Mouse (Mus musculus): ENCODE measurements around the gene Rbpms2. TPM values are rescaled to one million over a fixed set of nuclear protein-coding genes. Genes with fewer than 3 reads are reported as not detected.

Rbpms2 gene
- total and polyA plus RNA-seq, 3 experiments, result 29.4 to 102 (median 32.5) TPM

DNA sequence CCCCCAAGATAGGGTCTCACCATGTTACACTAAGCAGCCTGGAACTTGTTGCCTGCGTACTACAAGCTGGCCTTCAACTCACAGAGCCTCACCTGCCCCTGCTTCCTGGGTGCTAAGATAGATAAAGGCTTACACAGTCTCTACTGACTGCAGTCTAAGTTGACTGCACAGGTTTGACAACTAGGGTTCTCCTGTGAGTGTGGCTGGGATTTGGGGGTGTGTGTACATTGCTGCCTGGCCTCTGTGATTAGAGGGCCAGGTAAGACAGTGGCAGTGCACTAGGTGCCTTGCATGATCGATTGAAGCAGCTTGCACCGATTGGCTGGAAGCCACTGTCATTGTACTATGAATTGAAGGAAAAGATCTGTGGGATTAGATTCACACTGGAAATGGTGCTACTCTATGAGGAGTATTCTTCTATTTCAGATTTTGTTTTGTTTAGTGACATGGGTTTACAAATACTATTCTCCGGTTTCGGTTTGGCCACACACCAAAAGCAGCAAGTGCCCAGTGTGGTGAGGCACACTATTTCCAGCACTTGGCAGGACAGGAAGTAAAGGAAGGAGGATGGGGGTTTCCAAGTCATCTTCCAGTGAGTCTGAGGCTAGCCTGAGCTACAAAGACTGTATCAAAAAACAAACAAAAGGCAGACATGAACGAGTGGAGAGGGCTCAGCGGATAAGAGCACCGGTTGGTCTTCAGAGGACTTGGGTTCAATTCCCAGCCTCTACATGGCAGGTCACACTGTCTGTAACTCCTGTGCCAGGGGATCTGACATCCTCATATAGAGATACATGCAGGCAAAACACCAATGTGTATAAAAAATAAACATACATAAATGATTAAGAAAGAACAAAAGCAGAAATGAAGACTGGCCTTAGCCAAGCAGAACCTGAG, 46.3 kb downstream of the Rbpms2 start:
- Histone ChIP-seq H3K9ac (ENCODE audit: low read depth, low read length) (0 out of 2 replicates have a peak overlapping the region, but pooled peaks have one; percentile 13), H3K27ac (peak overlapping the region; percentile 84), H3K4me1 (ENCODE audit: control insufficient read depth, insufficient read depth, low read length) (peaks cover 25% of the 10 kb centered on the region), H3K27me3 (ENCODE audit: control insufficient read depth, insufficient read depth, low read length) (no peaks in the 10 kb centered on the region), H3K36me3 (ENCODE audit: control insufficient read depth, insufficient read depth, low read length) (peaks cover 23% of the 10 kb centered on the region), H3K79me2 (replicated peaks; ENCODE audit: control insufficient read depth, insufficient read depth, low read length) (peaks cover 3% of the 10 kb centered on the region; the same call in 1 of the 2 replicates), H3K4me3 (peak overlapping the region; percentile 69)
- 38% methylated on average over 8 of the region's 8 CpGs for WGBS
- TF ChIP-seq EP300 (IDR thresholded peaks at IDR 0.05; ENCODE audit: insufficient read depth, low read depth, low read length) (no peak), POLR2A (IDR thresholded peaks at IDR 0.05; ENCODE audit: insufficient read depth, low read depth, low read length) (no peak), CTCF (IDR thresholded peaks at IDR 0.05) (no peak)
- DNase-seq, result peak in 1 of 2 experiments; percentile 14
- intact Hi-C loops (cut with DNase I), result loop anchor here (2.0 to 10.0 kb wide), 2 partner anchors 47 to 329 kb away; partner anchors contain the start of gene Rbpms2

DNA sequence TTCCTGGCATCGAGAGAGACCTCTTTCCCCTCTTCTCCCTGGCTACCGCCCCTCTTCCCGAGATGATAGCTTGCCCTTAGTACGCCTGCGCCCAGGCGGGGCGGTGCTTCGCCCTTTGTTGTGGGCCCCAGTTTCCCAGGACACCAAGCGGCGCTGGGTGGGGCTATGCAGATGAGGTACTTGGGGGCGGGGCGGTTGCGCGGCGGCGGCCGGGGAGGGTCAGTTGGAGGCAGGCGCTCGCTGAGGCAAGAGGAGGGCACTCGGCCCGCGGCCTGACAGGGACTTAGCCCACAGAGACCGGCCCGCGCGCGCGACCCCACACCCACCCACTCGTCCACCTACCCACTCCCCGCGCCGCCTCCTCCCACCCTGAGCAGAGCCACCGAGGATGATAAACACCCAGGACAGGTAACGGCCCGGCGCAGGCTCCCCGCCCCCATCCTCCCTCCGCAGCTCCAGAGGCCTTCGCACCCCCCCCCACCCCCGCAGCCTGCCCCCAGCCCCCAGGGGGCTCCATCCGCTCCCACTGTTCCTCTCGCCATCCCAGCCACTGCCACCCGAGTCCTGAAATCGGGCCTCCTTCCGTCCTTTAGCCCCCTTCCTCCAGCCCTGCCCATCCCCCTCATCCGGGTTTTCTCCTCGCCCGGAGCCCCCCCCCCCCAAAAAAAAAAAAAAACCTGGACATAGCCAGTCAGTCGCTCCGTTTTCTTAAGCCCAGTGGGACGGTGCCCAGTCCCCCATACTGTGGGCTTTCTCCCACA, 47.1 kb downstream of the Rbpms2 start:
- Histone ChIP-seq H3K4me1 (ENCODE audit: control insufficient read depth, insufficient read depth, low read length) (peaks cover 28% of the 10 kb centered on the region), H3K36me3 (ENCODE audit: control insufficient read depth, insufficient read depth, low read length) (peaks cover 31% of the 10 kb centered on the region), H3K4me3 (peak overlapping the region; percentile 69), H3K9ac (ENCODE audit: low read depth, low read length) (peak overlapping the region; percentile 92), H3K27ac (peak overlapping the region; percentile 84), H3K27me3 (ENCODE audit: control insufficient read depth, insufficient read depth, low read length) (no peaks in the 10 kb centered on the region), H3K79me2 (replicated peaks; ENCODE audit: control insufficient read depth, insufficient read depth, low read length) (peaks cover 5% of the 10 kb centered on the region)
- TF ChIP-seq CTCF (IDR thresholded peaks at IDR 0.05) (no peak), EP300 (IDR thresholded peaks at IDR 0.05; ENCODE audit: insufficient read depth, low read depth, low read length) (0 out of 2 replicates have a peak, but pooled peaks have one; percentile 42), POLR2A (IDR thresholded peaks at IDR 0.05; ENCODE audit: insufficient read depth, low read depth, low read length) (peak; percentile 89)
- under 1% methylated on average over 47 of the region's 51 CpGs for WGBS
- intact Hi-C loops (cut with DNase I), result loop anchor here (2.0 to 10.0 kb wide), 2 partner anchors 48 to 328 kb away; partner anchors contain the start of gene Rbpms2
- peak; percentile 97 to 98 for DNase-seq

DNA sequence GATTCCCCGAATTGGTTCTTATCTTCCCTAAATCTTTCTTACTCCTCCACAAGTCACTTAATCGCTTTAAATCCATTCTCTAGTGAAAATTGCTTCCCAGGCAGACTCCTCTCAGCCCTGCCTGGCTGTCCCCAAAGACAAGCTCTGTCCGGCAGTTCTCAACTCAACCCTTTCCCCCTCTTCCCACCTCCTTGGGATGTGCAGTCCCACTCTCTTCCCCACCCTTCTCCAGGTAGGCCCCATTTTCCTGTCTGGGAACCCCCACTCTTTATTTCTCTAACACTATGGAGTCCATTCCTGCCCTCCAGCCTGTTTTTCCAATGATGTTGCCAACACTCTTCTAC, 47.6 kb downstream of the Rbpms2 start:
- H3K27ac ChIP-seq, result peak overlapping the region; percentile 84
- 1% methylated on average over 3 of the region's 3 CpGs for WGBS
- peak overlapping the region; percentile 92 for H3K9ac ChIP-seq (ENCODE audit: low read depth, low read length)
- H3K36me3 ChIP-seq (ENCODE audit: control insufficient read depth, insufficient read depth, low read length), result peaks cover 36% of the 10 kb centered on the region
- no peaks in the 10 kb centered on the region for H3K27me3 ChIP-seq (ENCODE audit: control insufficient read depth, insufficient read depth, low read length)
- H3K79me2 ChIP-seq (replicated peaks; ENCODE audit: control insufficient read depth, insufficient read depth, low read length), result peaks cover 6% of the 10 kb centered on the region
- H3K4me1 ChIP-seq (ENCODE audit: control insufficient read depth, insufficient read depth, low read length), result peaks cover 25% of the 10 kb centered on the region
- TF ChIP-seq EP300 (IDR thresholded peaks at IDR 0.05; ENCODE audit: insufficient read depth, low read depth, low read length), result no peak
- no peak for TF ChIP-seq POLR2A (IDR thresholded peaks at IDR 0.05; ENCODE audit: insufficient read depth, low read depth, low read length)
- TF ChIP-seq CTCF (IDR thresholded peaks at IDR 0.05), result no peak
- H3K4me3 ChIP-seq, result peak overlapping the region; percentile 69
- DNase-seq, result no peak
- intact Hi-C loops (cut with DNase I), result loop anchor here (2.0 to 10.0 kb wide), 2 partner anchors 48 to 328 kb away; partner anchors contain the start of gene Rbpms2

DNA sequence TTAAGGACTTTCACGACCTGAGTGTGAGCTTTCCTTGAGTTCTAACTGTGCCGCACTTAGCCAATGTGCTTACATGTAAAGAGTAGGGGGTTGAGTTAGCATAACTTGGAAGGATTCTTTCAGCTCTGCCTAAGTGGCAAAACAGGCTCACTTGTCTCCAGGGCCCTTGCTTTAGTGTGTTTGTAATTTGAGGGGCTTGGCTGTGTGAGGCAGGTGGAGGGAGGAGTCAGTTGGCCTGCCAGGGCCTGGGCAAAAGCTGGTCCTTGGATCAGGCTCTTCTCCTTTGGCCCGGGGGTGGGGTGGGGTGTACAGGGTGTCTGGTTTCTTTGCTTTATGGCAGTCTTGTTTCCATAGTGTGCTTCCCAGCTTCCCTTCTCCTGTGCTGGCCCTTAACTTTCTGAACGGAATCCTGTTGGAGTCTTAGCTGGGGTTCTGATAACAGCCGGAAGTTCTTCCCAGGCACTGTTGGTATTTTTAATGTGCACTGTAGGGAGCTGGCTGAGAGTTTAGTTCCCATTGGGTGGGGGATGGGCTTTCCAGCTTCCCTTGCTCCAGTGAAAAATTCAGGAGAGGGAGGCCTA, 49.8 kb downstream of the Rbpms2 start:
- H3K36me3 ChIP-seq (ENCODE audit: control insufficient read depth, insufficient read depth, low read length), result peaks cover 52% of the 10 kb centered on the region
- peak overlapping the region; percentile 84 for H3K27ac ChIP-seq
- 9% methylated on average over 5 of the region's 5 CpGs for WGBS
- peaks cover 28% of the 10 kb centered on the region for H3K4me1 ChIP-seq (ENCODE audit: control insufficient read depth, insufficient read depth, low read length)
- DNase-seq, result peak; percentile 56 to 70
- H3K79me2 ChIP-seq (replicated peaks; ENCODE audit: control insufficient read depth, insufficient read depth, low read length), result peaks cover 10% of the 10 kb centered on the region
- no peak for TF ChIP-seq CTCF (IDR thresholded peaks at IDR 0.05)
- no peaks in the 10 kb centered on the region for H3K27me3 ChIP-seq (ENCODE audit: control insufficient read depth, insufficient read depth, low read length)
- H3K4me3 ChIP-seq, result peak overlapping the region; percentile 69
- H3K9ac ChIP-seq (ENCODE audit: low read depth, low read length), result peak overlapping the region; percentile 57
- intact Hi-C loops (cut with DNase I), result loop anchor here (10.0 kb wide), 1 partner anchor 326 kb away; no protein-coding TSS in a partner anchor

DNA sequence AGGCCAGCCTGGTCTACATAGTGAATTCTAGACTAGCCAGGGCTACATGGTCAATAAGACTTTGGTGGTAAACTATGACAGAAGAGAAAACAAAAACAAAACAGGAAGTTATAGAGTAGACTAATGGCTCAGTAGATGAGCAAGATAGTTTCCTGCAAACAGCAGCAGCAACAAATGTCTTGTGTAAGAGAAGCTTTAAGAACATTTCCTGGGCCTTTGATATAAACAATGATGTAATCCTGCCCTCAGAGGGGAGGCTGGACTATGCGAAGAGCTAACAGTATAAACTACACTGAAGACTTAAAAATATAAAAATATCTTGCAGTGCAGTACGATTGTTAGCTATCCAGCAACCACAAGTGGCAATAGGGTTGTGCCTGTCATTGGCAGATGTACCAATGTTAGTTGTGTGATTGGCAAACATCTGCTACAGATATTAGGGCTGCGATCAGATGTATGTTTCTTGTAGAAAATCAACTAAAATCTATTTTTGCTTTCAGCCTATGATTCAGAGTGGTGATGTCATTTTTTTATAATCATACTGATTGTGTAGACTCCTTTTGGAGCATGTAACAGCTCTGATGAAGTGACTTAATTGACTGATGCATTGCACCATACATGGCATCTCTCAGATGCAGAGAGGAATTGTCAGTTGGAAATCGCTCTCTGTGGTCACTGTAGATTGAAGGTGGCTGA, 51.6 kb downstream of the Rbpms2 start:
- Histone ChIP-seq H3K79me2 (replicated peaks; ENCODE audit: control insufficient read depth, insufficient read depth, low read length) (peaks cover 12% of the 10 kb centered on the region), H3K27me3 (ENCODE audit: control insufficient read depth, insufficient read depth, low read length) (no peaks in the 10 kb centered on the region), H3K4me3 (no peak overlapping the region), H3K27ac (peak overlapping the region; percentile 84), H3K9ac (ENCODE audit: low read depth, low read length) (no peak overlapping the region), H3K36me3 (ENCODE audit: control insufficient read depth, insufficient read depth, low read length) (peaks cover 61% of the 10 kb centered on the region), H3K4me1 (ENCODE audit: control insufficient read depth, insufficient read depth, low read length) (peaks cover 27% of the 10 kb centered on the region)
- intact Hi-C loops (cut with DNase I), result no loop called here
- 40% methylated on average over 4 of the region's 4 CpGs for WGBS
- no peak for DNase-seq
- TF ChIP-seq CTCF (IDR thresholded peaks at IDR 0.05), result no peak
- no peak for TF ChIP-seq EP300 (IDR thresholded peaks at IDR 0.05; ENCODE audit: insufficient read depth, low read depth, low read length)
- no peak for TF ChIP-seq POLR2A (IDR thresholded peaks at IDR 0.05; ENCODE audit: insufficient read depth, low read depth, low read length)

Measured in heart, adult 2 months (tissue).